Mouse (Mus musculus) liver, embryonic 16.5 days (tissue): Measurements from ENCODE around the gene Fgf6. TPM values are rescaled to one million over a fixed set of nuclear protein-coding genes. Genes with fewer than 3 reads are reported as not detected.

Experiments
- ATAC-seq: fragments of 200-750 bp; cut with Nextera tagmentation; 2 replicates; pipeline ENCODE4 v1.8.0; 2017; ENCODE audit warnings: low read depth, mild to moderate bottlenecking, moderate number of reproducible peaks, moderate library complexity
- H3K27ac ChIP-seq: fragments of 300-500 bp; sonication (generic); 2 replicates; pipeline ENCODE4 v1.5.1; 2014; ENCODE audit warnings: mild to moderate bottlenecking, low read length
- H3K27me3 ChIP-seq: fragments of 300-500 bp; sonication (generic); 2 replicates; pipeline ENCODE4 v1.6.1; 2014; ENCODE audit warnings: low read depth, low read length, mixed read lengths; ENCODE audit not compliant: control insufficient read depth, insufficient read depth
- H3K36me3 ChIP-seq: fragments of 300-500 bp; sonication (generic); 2 replicates; pipeline ENCODE4 v1.6.1; 2014; ENCODE audit warnings: mild to moderate bottlenecking; ENCODE audit not compliant: control insufficient read depth, insufficient read depth
- H3K4me1 ChIP-seq: fragments of 300-500 bp; sonication (generic); 2 replicates; pipeline ENCODE4 v1.6.1; 2014; ENCODE audit warnings: low read depth, low read length, mixed read lengths; ENCODE audit not compliant: control insufficient read depth
- H3K4me2 ChIP-seq: fragments of 300-500 bp; sonication (generic); 2 replicates; pipeline ENCODE4 v1.6.1; 2014; ENCODE audit warnings: low read depth, low read length, mixed read lengths
- H3K4me3 ChIP-seq: fragments of 300-500 bp; sonication (generic); 2 replicates; pipeline ENCODE4 v1.5.1; 2014; ENCODE audit warnings: low read depth, mild to moderate bottlenecking, low read length
- H3K9ac ChIP-seq: fragments of 300-500 bp; sonication (generic); 2 replicates; pipeline ENCODE4 v1.6.1; 2014; ENCODE audit warnings: low read depth, low read length
- H3K9me3 ChIP-seq: fragments of 300-500 bp; sonication (generic); replicated peaks from 2 replicates; pipeline ENCODE4 v1.6.1; 2016; ENCODE audit warnings: low read length; ENCODE audit not compliant: control insufficient read depth
- WGBS: fragments of 180-500 bp; shearing (Covaris S2); extraction: QIAGEN DNeasy Blood & Tissue Kit; methylation state at CpG from one replicate; pipeline ENCODE4 v1.1.7; 2014; ENCODE audit not compliant: insufficient replicate concordance; 5-methylcytosine and 5-hydroxymethylcytosine counted together
- polyA plus RNA-seq: library from polyadenylated mRNA; unstranded; fragments of >200 nt; fragmentation: Nextera tagmentation; extraction: Ambion mirVana; gene quantifications from 2 replicates; pipeline ENCODE4 v1.2.1, GENCODE M21; 2015

The Fgf6 gene
- polyA plus RNA-seq: 0.04 TPM in 1 of 2 replicates, not detected in the other

DNA sequence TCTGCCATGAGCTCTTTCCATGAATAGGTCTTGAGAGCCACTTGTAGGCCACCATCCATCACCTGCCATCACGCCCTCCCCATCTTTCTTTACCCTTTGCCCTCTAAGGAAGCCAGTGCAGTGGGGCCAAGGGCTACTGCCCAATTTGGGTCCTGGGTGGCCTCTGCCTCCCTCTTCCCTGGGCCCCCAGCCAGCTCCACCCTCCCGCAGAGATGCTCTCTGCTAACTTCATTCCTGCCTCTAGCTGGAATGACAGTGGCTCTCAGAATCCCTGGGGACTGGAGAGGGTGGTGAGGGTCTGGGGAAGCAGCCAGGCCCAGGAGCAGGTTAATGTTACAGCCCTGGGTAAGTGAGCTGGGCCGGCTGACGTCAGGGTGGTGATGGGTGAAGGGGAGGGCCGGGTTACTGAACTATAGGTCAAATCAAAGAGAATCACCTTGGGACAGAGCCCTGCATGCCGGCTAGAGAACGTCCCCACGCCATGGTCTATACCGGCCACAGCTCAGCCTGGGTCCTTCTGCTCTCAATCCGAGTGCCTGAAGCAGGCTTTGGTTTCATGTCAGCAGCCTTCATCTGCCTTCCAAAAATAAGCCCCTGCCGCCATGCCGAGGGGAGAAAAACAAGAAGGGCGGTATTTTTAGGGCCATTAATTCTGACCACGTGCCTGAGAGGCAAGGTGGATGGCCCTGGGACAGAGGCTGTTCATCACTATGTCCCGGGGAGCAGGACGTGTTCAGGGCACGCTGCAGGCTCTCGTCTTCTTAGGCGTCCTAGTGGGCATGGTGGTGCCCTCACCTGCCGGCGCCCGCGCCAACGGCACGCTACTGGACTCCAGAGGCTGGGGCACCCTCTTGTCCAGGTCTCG, at the start of gene Fgf6:
TSS of gene Fgf6 (plus strand) at position 681 of the 865 bp plus-strand sequence.
- H3K36me3 ChIP-seq: no peaks in the 10 kb centered on the region
- H3K4me1 ChIP-seq: no peaks in the 10 kb centered on the region
- no peak within 1 kb of the TSS for H3K4me3 ChIP-seq
- no peak within 1 kb of the TSS for H3K27ac ChIP-seq
- H3K27me3 ChIP-seq: peaks cover 4% of the 10 kb centered on the region; the same call in 1 of the 2 replicates
- ATAC-seq: no peak
- 65% methylated on average over 26 of the region's 26 CpGs for WGBS
- no peak within 1 kb of the TSS for H3K9ac ChIP-seq
- no peaks in the 10 kb centered on the region for H3K9me3 ChIP-seq
- no peak within 1 kb of the TSS for H3K4me2 ChIP-seq

DNA sequence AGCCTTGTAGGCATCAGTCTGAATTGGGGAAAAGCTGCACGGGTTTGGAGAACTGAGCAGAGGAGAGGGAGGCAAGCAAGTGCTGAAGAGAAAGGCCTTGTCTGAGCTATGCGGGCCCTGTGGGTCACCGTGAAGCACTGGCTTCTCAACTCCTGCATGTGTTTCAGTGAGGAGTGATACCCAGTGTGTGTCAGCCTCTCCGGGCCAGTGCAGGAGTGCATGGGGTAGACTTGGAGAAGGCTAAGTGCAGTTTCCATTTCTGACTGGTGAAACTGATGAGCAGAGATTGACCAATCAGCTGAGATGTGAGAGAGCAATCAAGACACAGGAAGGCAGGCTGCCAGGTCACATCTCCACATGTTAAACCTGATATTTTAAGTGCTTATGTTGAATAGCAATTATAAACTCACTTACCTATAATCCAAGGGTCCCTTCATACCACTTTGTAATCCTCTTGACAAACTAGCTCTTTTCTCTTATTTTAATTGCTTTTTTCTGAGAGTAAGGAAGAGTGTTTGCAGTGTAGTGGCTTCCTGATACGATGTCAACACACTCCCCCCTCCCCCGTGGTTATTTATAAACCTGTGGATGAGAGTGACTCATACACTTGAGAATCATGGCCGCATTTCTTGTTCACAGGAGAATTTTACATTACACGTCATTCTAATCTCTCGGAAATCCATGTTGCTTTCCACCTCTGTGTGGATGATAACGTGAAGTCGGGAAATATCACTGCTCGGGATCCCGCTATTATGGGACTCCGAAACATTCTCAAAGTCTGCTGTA, 49.0 kb upstream of the Fgf6 start:
- Histone ChIP-seq H3K4me2 (no peak overlapping the region), H3K4me3 (no peak overlapping the region), H3K27ac (no peak overlapping the region), H3K9ac (no peak overlapping the region), H3K4me1 (no peaks in the 10 kb centered on the region), H3K36me3 (peaks cover 8% of the 10 kb centered on the region), H3K9me3 (no peaks in the 10 kb centered on the region), H3K27me3 (no peaks in the 10 kb centered on the region)
- WGBS: 75% methylated on average over 14 of the region's 14 CpGs
- ATAC-seq: no peak

- ATAC-seq: no peak
- Histone ChIP-seq H3K4me1 (no peaks in the 10 kb centered on the region), H3K4me3 (no peak overlapping the region), H3K27ac (no peak overlapping the region), H3K27me3 (no peaks in the 10 kb centered on the region), H3K9me3 (no peaks in the 10 kb centered on the region), H3K36me3 (no peaks in the 10 kb centered on the region; the same call in 1 of the 2 replicates), H3K4me2 (no peak overlapping the region), H3K9ac (no peak overlapping the region)
- 18% methylated on average over 5 of the region's 5 CpGs for WGBS
Observed at GRCm38 (mm10) chr6:126981539-126982234, 33.7 kb upstream of the Fgf6 start.

DNA sequence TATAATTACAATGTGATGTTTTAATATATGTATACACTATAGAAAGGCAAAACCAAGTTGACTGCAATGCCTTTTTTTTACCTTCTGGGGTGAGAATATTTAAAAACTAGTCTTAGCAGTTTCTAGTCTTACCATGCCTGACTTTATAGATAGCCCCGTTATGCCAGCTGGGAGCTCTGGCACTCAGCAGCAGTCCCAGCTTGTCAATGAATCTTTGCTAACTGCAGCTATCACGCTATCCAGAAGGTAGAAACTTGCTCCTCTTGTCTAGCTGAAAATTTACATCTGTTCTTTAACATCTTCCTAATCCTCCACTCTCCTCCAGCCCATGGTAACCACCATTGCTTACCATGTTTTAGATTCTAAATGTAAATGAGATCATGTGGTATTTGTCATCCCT, 21.7 kb upstream of the Fgf6 start:
- Histone ChIP-seq H3K9me3 (no peaks in the 10 kb centered on the region), H3K4me2 (no peak overlapping the region), H3K9ac (no peak overlapping the region), H3K27me3 (no peaks in the 10 kb centered on the region), H3K27ac (no peak overlapping the region), H3K4me3 (no peak overlapping the region), H3K36me3 (no peaks in the 10 kb centered on the region), H3K4me1 (no peaks in the 10 kb centered on the region)
- 45% methylated on average over 2 of the region's 2 CpGs for WGBS
- no peak for ATAC-seq

GRCm38 (mm10) chr6:126995494-126995893, 19.9 kb upstream of the Fgf6 start:
- no peaks in the 10 kb centered on the region for H3K27me3 ChIP-seq
- 0% methylated on average over 3 of the region's 3 CpGs for WGBS
- no peak overlapping the region for H3K4me3 ChIP-seq
- no peaks in the 10 kb centered on the region for H3K4me1 ChIP-seq
- no peak for ATAC-seq
- no peaks in the 10 kb centered on the region for H3K9me3 ChIP-seq
- no peaks in the 10 kb centered on the region for H3K36me3 ChIP-seq
- H3K4me2 ChIP-seq: no peak overlapping the region
- H3K9ac ChIP-seq: no peak overlapping the region
- no peak overlapping the region for H3K27ac ChIP-seq

- Histone ChIP-seq H3K4me3 (no peak overlapping the region), H3K9me3 (no peaks in the 10 kb centered on the region), H3K9ac (no peak overlapping the region), H3K4me1 (no peaks in the 10 kb centered on the region), H3K4me2 (no peak overlapping the region), H3K36me3 (no peaks in the 10 kb centered on the region), H3K27me3 (no peaks in the 10 kb centered on the region), H3K27ac (no peak overlapping the region)
- ATAC-seq: no peak
- WGBS: 12% methylated on average over 5 of the region's 5 CpGs
Observed at GRCm38 (mm10) chr6:126996399-126996798, 19.0 kb upstream of the Fgf6 start.

- no peak for ATAC-seq
- no peak overlapping the region for H3K4me3 ChIP-seq
- no peak overlapping the region for H3K9ac ChIP-seq
- H3K27me3 ChIP-seq: no peaks in the 10 kb centered on the region
- H3K9me3 ChIP-seq: no peaks in the 10 kb centered on the region
- H3K27ac ChIP-seq: no peak overlapping the region
- no peaks in the 10 kb centered on the region for H3K36me3 ChIP-seq
- no peak overlapping the region for H3K4me2 ChIP-seq
- whole genome bisulfite sequencing: 72% methylated on average over 3 of the region's 3 CpGs
- no peaks in the 10 kb centered on the region for H3K4me1 ChIP-seq
Observed at GRCm38 (mm10) chr6:127005646-127006045, 9.7 kb upstream of the Fgf6 start.

DNA sequence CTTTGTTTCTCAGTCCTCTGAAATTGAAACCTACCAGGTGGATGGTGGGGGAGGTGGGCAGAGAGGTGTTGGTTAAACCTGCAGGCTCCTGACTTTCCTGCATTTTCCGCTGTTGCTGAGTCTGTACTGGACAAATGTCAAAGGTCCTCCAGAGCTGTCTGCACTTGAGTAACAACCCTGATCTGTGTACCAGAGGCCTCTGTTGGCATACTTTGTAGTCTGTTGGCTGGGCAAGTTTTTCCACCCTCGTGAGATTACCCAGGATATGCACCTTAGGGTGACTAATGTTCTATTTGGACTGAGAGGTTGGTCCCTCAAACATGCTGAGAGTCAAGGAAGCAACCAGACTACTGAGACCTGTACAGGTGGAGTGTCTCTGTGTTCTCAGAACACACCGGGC, 8.8 kb upstream of the Fgf6 start:
- H3K9ac ChIP-seq: no peak overlapping the region
- H3K4me3 ChIP-seq: no peak overlapping the region
- H3K9me3 ChIP-seq: no peaks in the 10 kb centered on the region
- no peak for ATAC-seq
- H3K4me1 ChIP-seq: no peaks in the 10 kb centered on the region
- WGBS: 64% methylated on average over 3 of the region's 3 CpGs
- H3K27me3 ChIP-seq: no peaks in the 10 kb centered on the region
- no peak overlapping the region for H3K4me2 ChIP-seq
- H3K36me3 ChIP-seq: no peaks in the 10 kb centered on the region
- H3K27ac ChIP-seq: no peak overlapping the region
